8 mouse cellular contexts compared by ENCODE assay signal in the genomic region with DNA sequence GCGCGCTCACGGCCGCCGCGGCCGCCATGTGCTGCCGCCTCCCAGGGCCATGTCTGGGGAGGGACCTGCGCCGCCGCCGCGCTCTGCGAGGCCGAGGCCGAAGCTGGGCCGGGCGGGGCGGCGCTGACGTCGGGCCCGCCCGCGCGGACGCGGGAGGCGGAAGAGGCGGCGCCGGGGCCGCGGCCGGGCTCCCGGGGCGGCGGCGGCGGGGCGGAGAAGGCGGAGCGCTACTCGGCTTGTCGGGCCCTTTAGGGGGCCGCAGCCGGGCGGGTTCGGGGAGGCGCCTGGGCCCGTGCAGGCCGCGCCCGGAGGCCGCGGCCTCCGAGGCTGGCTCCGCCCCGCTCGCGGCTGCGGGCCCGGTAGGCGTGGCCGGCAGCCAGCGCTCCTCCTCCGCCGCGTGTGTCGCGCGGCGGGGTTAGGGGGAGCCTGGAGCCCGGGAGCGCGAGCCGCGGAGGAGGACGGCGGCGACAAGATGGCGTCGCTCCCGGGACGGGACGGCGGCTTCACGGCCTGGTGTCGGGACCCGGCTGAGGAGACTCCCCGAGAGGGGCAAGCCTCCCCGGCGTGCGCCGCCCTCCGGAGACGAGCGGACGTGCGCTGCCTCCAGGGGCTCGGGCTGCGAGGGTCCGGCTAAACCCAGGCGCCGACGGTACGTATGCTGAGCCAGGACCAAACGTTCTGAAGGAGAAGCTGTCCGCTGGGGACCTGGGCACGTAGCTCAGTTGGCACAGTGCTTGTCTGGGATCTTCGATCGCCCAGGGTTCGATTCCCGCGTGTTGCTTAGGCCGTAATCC. TPM values are rescaled to one million over a fixed set of nuclear protein-coding genes. Genes with fewer than 3 reads are reported as not detected.
DNase-seq lines count a peak whose midpoint lies in the region; ATAC-seq and TF ChIP-seq lines count a peak whose summit lies in the region.

A gene (minus strand): TSS at position 62 of the 794 bp plus-strand sequence.

- peak within 1 kb of the TSS; percentile 97 for H3K27ac ChIP-seq in hindbrain, embryonic 12.5 days
- H3K27ac ChIP-seq in lung, postnatal 0 days (ENCODE audit: low read length), result peak within 1 kb of the TSS; percentile 99

- H3K36me3 ChIP-seq in hindbrain, embryonic 12.5 days, result no peaks in the 10 kb centered on the region
- H3K36me3 ChIP-seq in lung, postnatal 0 days (ENCODE audit: insufficient read depth, low read length), result no peaks in the 10 kb centered on the region

- H3K9me3 ChIP-seq in hindbrain, embryonic 12.5 days (replicated peaks), result no peaks in the 10 kb centered on the region
- H3K9me3 ChIP-seq in lung, postnatal 0 days (ENCODE audit: low read length), result no peaks in the 10 kb centered on the region

- peak; percentile 93 for ATAC-seq in hindbrain, embryonic 12.5 days (ENCODE audit: low FRiP score)
- peak; percentile 85 for ATAC-seq in lung, postnatal 0 days

- peak within 1 kb of the TSS; percentile 96 for H3K9ac ChIP-seq in hindbrain, embryonic 12.5 days
- peak within 1 kb of the TSS; percentile 84 for H3K9ac ChIP-seq in lung, postnatal 0 days (replicated peaks; ENCODE audit: low read depth)

- H3K4me1 ChIP-seq in hindbrain, embryonic 12.5 days, result peaks cover 36% of the 10 kb centered on the region
- H3K4me1 ChIP-seq in lung, postnatal 0 days (ENCODE audit: insufficient read depth, low read depth, low read length), result peaks cover 14% of the 10 kb centered on the region

- peak within 1 kb of the TSS; percentile 98 for H3K4me2 ChIP-seq in hindbrain, embryonic 12.5 days (replicated peaks)
- H3K4me2 ChIP-seq in lung, postnatal 0 days (replicated peaks; ENCODE audit: low read depth, low read length), result peak within 1 kb of the TSS; percentile 85

- no peaks in the 10 kb centered on the region for H3K27me3 ChIP-seq in hindbrain, embryonic 12.5 days
- H3K27me3 ChIP-seq in lung, postnatal 0 days (replicated peaks; ENCODE audit: insufficient read depth, low read length), result no peaks in the 10 kb centered on the region

- under 1% methylated on average over 106 of the region's 116 CpGs for WGBS in hindbrain, embryonic 12.5 days
- WGBS in lung, postnatal 0 days, result under 1% methylated on average over 92 of the region's 116 CpGs

- no peak for TF ChIP-seq EP300 in lung, postnatal 0 days (IDR thresholded peaks at IDR 0.05)

- DNase-seq in NIH3T3 (ENCODE audit: low read depth), result peak; percentile 88
- peak; percentile 89 to 92 for DNase-seq in cerebellum, postnatal 10 days
- peak; percentile 68 to 76 for DNase-seq in frontal cortex, postnatal 14 days (ENCODE audit: low spot score in 2 of 2)
- DNase-seq in layer of hippocampus, postnatal 10 days (ENCODE audit: low spot score in 2 of 2), result peak; percentile 86 to 89
- DNase-seq in lung, postnatal 0 days (ENCODE audit: low spot score), result peak; percentile 91
- DNase-seq in ovary, postnatal 10 days (ENCODE audit: low spot score), result peak; percentile 75
- peak; percentile 86 for DNase-seq in thymus, postnatal 0 days (ENCODE audit: low spot score)

- peak; percentile 63 for TF ChIP-seq CTCF in lung, postnatal 0 days (IDR thresholded peaks at IDR 0.05)

- peak within 1 kb of the TSS; percentile 90 for H3K4me3 ChIP-seq in hindbrain, embryonic 12.5 days
- peak within 1 kb of the TSS; percentile 86 for H3K4me3 ChIP-seq in lung, postnatal 0 days (ENCODE audit: low read depth, low read length)

RNA-seq across cellular contexts. Expression of the gene that starts here (rescaled TPM):
- 15.6 and 17.0 TPM in 2 replicates for polyA plus RNA-seq in hindbrain, embryonic 12.5 days (2016; fragmentation: Nextera tagmentation; extraction: Ambion mirVana)
- 10 to 100 TPM; 90.3 to 92.9 TPM for total RNA-seq in layer of hippocampus, postnatal 10 days (2021)
- polyA plus RNA-seq in lung, postnatal 0 days (2015; fragmentation: Nextera tagmentation; extraction: Ambion mirVana), result 19.4 and 19.5 TPM in 2 replicates
- polyA plus RNA-seq in thymus, postnatal 0 days (2015; fragmentation: Nextera tagmentation; extraction: Ambion mirVana), result 26.2 and 28.3 TPM in 2 replicates

Comparison
In these comparisons a context has a peak if more than half of its experiments do, and no peak if none do; other contexts are left out.
1. Peak in every context shown above with its lines: DNase-seq, ATAC-seq, H3K4me3 ChIP-seq and H3K27ac ChIP-seq.